Mouse (Mus musculus): ENCODE data around the gene Rnf121. TPM values are rescaled to one million over a fixed set of nuclear protein-coding genes. Genes with fewer than 3 reads are reported as not detected.
A peak's percentile ranks its signal among the peaks of the same experiment; 100 is the strongest.
"Not testable (repeated sequence)": the region's sequence is repeated elsewhere in the genome, so short reads cannot be mapped to it uniquely, and the experiment has no call there.

Gene Rnf121
- total and polyA plus RNA-seq, 3 experiments: 12.3 to 36.9 (median 28.5) TPM

- no peak for DNase-seq
Observed at GRCm38 (mm10) chr7:102064655-102065045, 619 bp downstream of the Rnf121 start.

GRCm38 (mm10) chr7:102063891-102064290 lies 1.4 kb downstream of the Rnf121 start:
- DNase-seq: no peak

- no peak for DNase-seq
Observed at GRCm38 (mm10) chr7:102062203-102062602, 3.1 kb downstream of the Rnf121 start.

GRCm38 (mm10) chr7:102061353-102061752 lies 3.9 kb downstream of the Rnf121 start:
- no peak for DNase-seq

GRCm38 (mm10) chr7:102048524-102048923 lies 16.7 kb downstream of the Rnf121 start:
- DNase-seq: not testable (repeated sequence)

- DNase-seq: no peak
Observed at GRCm38 (mm10) chr7:102042314-102042713, 23.0 kb downstream of the Rnf121 start.

- no peak for DNase-seq
Observed at GRCm38 (mm10) chr7:102037318-102037717, 28.0 kb downstream of the Rnf121 start.

- no peak for DNase-seq
Observed at GRCm38 (mm10) chr7:102035534-102035933, 29.7 kb downstream of the Rnf121 start.

GRCm38 (mm10) chr7:102034904-102035303 lies 30.4 kb downstream of the Rnf121 start:
- peak; percentile 35 for DNase-seq

- DNase-seq: peak; percentile 17
Observed at GRCm38 (mm10) chr7:102025187-102026119, 39.8 kb downstream of the Rnf121 start.

GRCm38 (mm10) chr7:102023821-102024220 lies 41.4 kb downstream of the Rnf121 start:
- DNase-seq: no peak

- not testable (repeated sequence) for DNase-seq
Observed at GRCm38 (mm10) chr7:102020934-102021333, 44.3 kb downstream of the Rnf121 start.

- DNase-seq: no peak
Observed at GRCm38 (mm10) chr7:102019362-102019761, 45.9 kb downstream of the Rnf121 start.

- DNase-seq: no peak
Observed at GRCm38 (mm10) chr7:102018590-102018989, 46.7 kb downstream of the Rnf121 start, which contains the start of gene Il18bp. Il18bp (minus strand) TSS chr7:102018690.

- peak; percentile 51 for DNase-seq
Observed at GRCm38 (mm10) chr7:102018034-102018433, 47.2 kb downstream of the Rnf121 start.

GRCm38 (mm10) chr7:102017452-102017851 lies 47.8 kb downstream of the Rnf121 start:
- peak; percentile 61 for DNase-seq

GRCm38 (mm10) chr7:102016936-102017335 lies 48.3 kb downstream of the Rnf121 start:
- DNase-seq: peak; percentile 35

GRCm38 (mm10) chr7:102014995-102015394 lies 50.3 kb downstream of the Rnf121 start:
- DNase-seq: peak; percentile 65

GRCm38 (mm10) chr7:102013416-102013815 lies 51.9 kb downstream of the Rnf121 start:
- peak; percentile 15 for DNase-seq

- peak; percentile 35 for DNase-seq
Observed at GRCm38 (mm10) chr7:102011855-102012254, 53.4 kb downstream of the Rnf121 start.

- no peak for DNase-seq
Observed at GRCm38 (mm10) chr7:102006520-102006919, 58.7 kb downstream of the Rnf121 start.

GRCm38 (mm10) chr7:102000921-102001630 lies 64.2 kb downstream of the Rnf121 start:
- peak; percentile 44 for DNase-seq

GRCm38 (mm10) chr7:102000296-102000695 lies 65.0 kb downstream of the Rnf121 start:
- DNase-seq: no peak
